Mouse (Mus musculus) heart, embryonic 14.5 days (tissue): ENCODE data around the gene Gja8. TPM values are rescaled to one million over a fixed set of nuclear protein-coding genes. Genes with fewer than 3 reads are reported as not detected.

Source experiments
- polyA plus RNA-seq: library from polyadenylated mRNA; unstranded; fragments of >200 nt; fragmentation: Nextera tagmentation; extraction: Ambion mirVana; gene quantifications from 2 replicates; pipeline ENCODE4 v1.2.1, GENCODE M21; 2014

The Gja8 gene
- polyA plus RNA-seq, 1 experiment from 2014 or later: 0.03 TPM

Other genes starting within 250 kb of the Gja8 start
- gene Pias3, start 229.6 kb downstream of the Gja8 start, polyA plus RNA-seq: 26.8 and 30.6 TPM in 2 replicates
- 8.0 and 8.8 TPM in 2 replicates for gene Nudt17, start 217.5 kb downstream of the Gja8 start, polyA plus RNA-seq
- 27.0 and 27.1 TPM in 2 replicates for gene Polr3c, start 198.4 kb downstream of the Gja8 start, polyA plus RNA-seq
- 41.2 and 42.0 TPM in 2 replicates for gene Rnf115, start 198.4 kb downstream of the Gja8 start, polyA plus RNA-seq
- not detected in 2 replicates for gene Pdzk1, start 96.7 kb downstream of the Gja8 start, polyA plus RNA-seq
- gene Cd160, start 96.7 kb downstream of the Gja8 start, polyA plus RNA-seq: not detected in 2 replicates
- 40.1 and 43.4 TPM in 2 replicates for gene Gja5, start 21.3 kb downstream of the Gja8 start, polyA plus RNA-seq
- 28.6 and 29.8 TPM in 2 replicates for gene Gpr89, start 20.7 kb downstream of the Gja8 start, polyA plus RNA-seq
- gene Acp6, start 232.8 kb upstream of the Gja8 start, polyA plus RNA-seq: 53.1 and 61.3 TPM in 2 replicates